Mouse (Mus musculus) hindbrain, embryonic 14.5 days (tissue): ENCODE data around the gene Tusc2. TPM values are rescaled to one million over a fixed set of nuclear protein-coding genes. Genes with fewer than 3 reads are reported as not detected.

Experiments
- ATAC-seq: fragments of 200-750 bp; cut with Nextera tagmentation; 2 replicates; pipeline ENCODE4 v1.8.0; 2017; ENCODE audit warnings: moderate number of reproducible peaks, mild to moderate bottlenecking, moderate TSS enrichment, moderate library complexity; ENCODE audit not compliant: low FRiP score
- DNase-seq: peaks from one replicate; pipeline ENCODE4 v3.0.0-alpha.2; 2015; ENCODE audit warnings: low spot score
- H3K27ac ChIP-seq: fragments of 300-500 bp; sonication (generic); 2 replicates; pipeline ENCODE4 v1.5.1; 2014; ENCODE audit warnings: mild to moderate bottlenecking, moderate library complexity
- H3K27me3 ChIP-seq: fragments of 300-500 bp; sonication (generic); 2 replicates; pipeline ENCODE4 v1.6.1; 2014; ENCODE audit warnings: mild to moderate bottlenecking, low read length, mixed read lengths; ENCODE audit not compliant: control insufficient read depth, insufficient read depth
- H3K36me3 ChIP-seq: fragments of 300-500 bp; sonication (generic); replicated peaks from 2 replicates; pipeline ENCODE4 v1.6.1; 2014; ENCODE audit not compliant: control insufficient read depth, insufficient read depth
- H3K4me1 ChIP-seq: fragments of 300-500 bp; sonication (generic); replicated peaks from 2 replicates; pipeline ENCODE4 v1.6.1; 2014; ENCODE audit warnings: antibody characterized with exemption, low read length, mixed read lengths; ENCODE audit not compliant: control insufficient read depth, insufficient read depth
- H3K4me2 ChIP-seq: fragments of 300-500 bp; sonication (generic); replicated peaks from 2 replicates; pipeline ENCODE4 v1.6.1; 2014; ENCODE audit warnings: mild to moderate bottlenecking, moderate library complexity
- H3K4me3 ChIP-seq: fragments of 300-500 bp; sonication (generic); replicated peaks from 2 replicates; pipeline ENCODE4 v1.5.1; 2014; ENCODE audit warnings: mild to moderate bottlenecking, low read length
- H3K9ac ChIP-seq: fragments of 300-500 bp; sonication (generic); 2 replicates; pipeline ENCODE4 v1.6.1; 2014
- H3K9me3 ChIP-seq: fragments of 300-500 bp; sonication (generic); 2 replicates; pipeline ENCODE4 v1.6.1; 2016; ENCODE audit warnings: low read length; ENCODE audit not compliant: control insufficient read depth
- WGBS: fragments of 180-500 bp; shearing (Covaris S2); extraction: QIAGEN DNeasy Blood & Tissue Kit; methylation state at CpG from one replicate; pipeline ENCODE4 v1.1.7; 2014; 5-methylcytosine and 5-hydroxymethylcytosine counted together
- polyA plus RNA-seq: library from polyadenylated mRNA; unstranded; fragments of >200 nt; fragmentation: Nextera tagmentation; extraction: Ambion mirVana; gene quantifications from 2 replicates; pipeline ENCODE4 v1.2.1, GENCODE M21; 2014

Tusc2 gene
- polyA plus RNA-seq = 115 and 130 TPM in 2 replicates

DNA sequence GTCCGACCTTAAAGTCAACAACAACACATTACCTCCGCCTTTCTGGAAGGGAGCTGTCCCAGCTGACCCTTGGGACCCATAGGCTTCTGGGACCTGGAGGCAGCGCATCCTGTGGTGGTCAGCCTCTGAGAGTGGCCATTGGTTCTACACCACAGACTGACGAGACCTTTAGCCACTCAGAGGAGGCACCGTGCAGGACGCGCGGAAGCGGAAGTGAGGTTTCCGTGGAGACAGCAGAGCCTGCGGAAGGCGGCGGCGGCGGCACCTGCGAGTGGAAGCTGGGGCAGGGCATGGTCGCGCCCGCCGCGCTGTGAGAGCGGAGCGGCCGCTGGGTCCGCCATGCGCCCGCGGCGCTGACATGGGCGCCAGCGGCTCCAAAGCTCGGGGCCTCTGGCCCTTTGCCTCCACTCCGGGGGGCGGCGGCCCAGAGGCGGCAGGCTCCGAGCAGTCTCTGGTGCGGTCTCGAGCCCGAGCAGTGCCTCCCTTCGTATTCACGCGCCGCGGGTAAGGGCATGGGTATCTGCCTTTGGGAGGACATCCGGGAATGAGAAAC, at the start of gene Tusc2:
TSS of gene Tusc2 (plus strand) at position 227 of the 553 bp plus-strand sequence.
- WGBS = under 1% methylated on average over 46 of the region's 46 CpGs
- H3K9ac ChIP-seq = peak within 1 kb of the TSS; percentile 76
- peak within 1 kb of the TSS; percentile 95 for H3K4me2 ChIP-seq
- H3K36me3 ChIP-seq = peaks cover 62% of the 10 kb centered on the region
- peaks cover 14% of the 10 kb centered on the region for H3K4me1 ChIP-seq
- peak; percentile 94 for ATAC-seq
- peak within 1 kb of the TSS; percentile 55; the same call in 1 of the 2 replicates for H3K27ac ChIP-seq
- peak within 1 kb of the TSS; percentile 75 for H3K4me3 ChIP-seq
- no peaks in the 10 kb centered on the region for H3K27me3 ChIP-seq
- DNase-seq = peak; percentile 90
- H3K9me3 ChIP-seq = no peaks in the 10 kb centered on the region

DNA sequence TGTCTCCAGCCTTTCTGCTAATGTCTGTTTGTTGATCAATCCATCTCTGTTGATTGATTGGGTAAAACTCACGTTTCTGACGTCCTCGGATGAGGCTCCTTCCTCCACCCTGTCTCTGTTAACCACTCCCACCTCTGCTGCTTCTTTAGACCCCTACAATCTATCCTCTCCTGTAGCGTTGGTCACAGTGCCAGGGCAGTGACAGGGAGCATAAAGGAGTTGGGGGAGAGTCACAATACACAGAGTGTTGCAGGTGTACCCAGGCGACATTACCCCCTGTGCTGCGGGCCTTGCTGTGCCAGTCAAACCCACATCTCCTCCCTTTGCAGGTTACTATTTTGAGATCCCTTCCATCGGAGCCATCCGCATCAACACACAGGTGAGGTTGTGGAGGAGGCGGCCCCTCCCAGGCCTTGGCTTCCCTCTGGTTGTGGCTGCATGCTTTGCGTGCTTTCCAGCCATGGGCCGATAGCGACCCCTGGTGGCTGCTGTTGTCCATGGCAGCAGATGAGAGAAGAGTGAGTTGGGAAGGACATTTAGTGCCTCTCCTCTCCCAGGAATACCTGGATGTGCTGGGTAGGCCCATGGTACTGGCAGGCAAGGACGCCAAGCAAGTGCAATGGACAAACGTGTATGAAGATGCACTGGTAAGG, 48.6 kb upstream of the Tusc2 start:
- Histone ChIP-seq H3K27ac (0 out of 2 replicates have a peak overlapping the region, but pooled peaks have one; percentile 21), H3K9ac (peak overlapping the region; percentile 32; the same call in 1 of the 2 replicates), H3K4me2 (no peak overlapping the region), H3K4me1 (peaks cover 36% of the 10 kb centered on the region), H3K4me3 (no peak overlapping the region), H3K9me3 (no peaks in the 10 kb centered on the region), H3K36me3 (peaks cover 14% of the 10 kb centered on the region; the same call in 1 of the 2 replicates), H3K27me3 (no peaks in the 10 kb centered on the region)
- peak; percentile 41; the same call in 1 of the 2 replicates for ATAC-seq
- WGBS = 25% methylated on average over 14 of the region's 14 CpGs
- peak; percentile 91 for DNase-seq

DNA sequence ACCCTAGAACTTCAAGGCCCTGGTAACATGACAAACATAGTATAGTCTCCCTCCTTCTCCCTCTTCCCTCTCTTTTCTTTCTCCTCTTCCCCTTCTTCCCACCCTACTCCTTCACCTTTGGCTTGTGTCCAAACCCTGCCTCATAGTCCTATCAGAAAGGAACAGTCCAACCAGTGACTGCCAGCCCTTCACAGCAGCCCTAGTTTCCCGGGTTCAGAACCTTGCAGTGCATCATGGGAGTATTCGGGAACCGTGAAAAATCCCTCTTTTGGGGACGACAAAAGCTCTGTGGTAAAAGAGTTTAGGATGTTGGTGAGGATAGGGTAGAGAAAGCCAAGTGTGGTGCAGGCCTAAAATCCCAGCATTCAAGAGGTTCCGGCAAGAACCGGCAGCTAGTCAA, 42.7 kb upstream of the Tusc2 start:
- DNase-seq = no peak
- Histone ChIP-seq H3K27ac (0 out of 2 replicates have a peak overlapping the region, but pooled peaks have one; percentile 9), H3K36me3 (peaks cover 14% of the 10 kb centered on the region; the same call in 1 of the 2 replicates), H3K9me3 (no peaks in the 10 kb centered on the region), H3K4me3 (no peak overlapping the region), H3K9ac (no peak overlapping the region), H3K27me3 (peaks cover 9% of the 10 kb centered on the region), H3K4me2 (no peak overlapping the region), H3K4me1 (peaks cover 20% of the 10 kb centered on the region; the same call in 1 of the 2 replicates)
- no peak for ATAC-seq
- 33% methylated on average over 6 of the region's 6 CpGs for WGBS

DNA sequence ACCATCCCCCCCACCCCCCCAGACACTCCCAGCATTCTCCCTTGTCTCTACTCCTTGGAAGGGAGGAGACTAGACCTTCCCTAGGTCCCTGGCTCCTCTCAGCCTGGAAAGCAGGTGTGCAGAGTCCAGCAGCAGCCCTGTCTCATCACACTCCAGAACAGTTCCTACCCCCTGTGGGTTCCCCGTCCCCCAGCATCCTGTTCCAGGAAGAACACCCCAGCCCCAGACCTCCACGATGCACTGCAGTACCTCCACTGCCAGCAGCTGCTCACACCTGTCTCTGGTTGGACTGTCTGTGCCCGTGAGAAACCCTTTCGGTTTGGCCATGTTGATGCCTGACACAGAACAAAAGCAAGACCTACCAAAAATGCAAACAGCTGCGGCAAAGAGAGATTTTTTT, 41.9 kb upstream of the Tusc2 start:
- Histone ChIP-seq H3K36me3 (peaks cover 14% of the 10 kb centered on the region; the same call in 1 of the 2 replicates), H3K27ac (no peak overlapping the region), H3K4me3 (no peak overlapping the region), H3K9me3 (no peaks in the 10 kb centered on the region), H3K4me1 (peaks cover 20% of the 10 kb centered on the region; the same call in 1 of the 2 replicates), H3K27me3 (peaks cover 18% of the 10 kb centered on the region), H3K4me2 (no peak overlapping the region), H3K9ac (no peak overlapping the region)
- ATAC-seq (no peak), DNase-seq (no peak)
- 60% methylated on average over 5 of the region's 5 CpGs for WGBS

DNA sequence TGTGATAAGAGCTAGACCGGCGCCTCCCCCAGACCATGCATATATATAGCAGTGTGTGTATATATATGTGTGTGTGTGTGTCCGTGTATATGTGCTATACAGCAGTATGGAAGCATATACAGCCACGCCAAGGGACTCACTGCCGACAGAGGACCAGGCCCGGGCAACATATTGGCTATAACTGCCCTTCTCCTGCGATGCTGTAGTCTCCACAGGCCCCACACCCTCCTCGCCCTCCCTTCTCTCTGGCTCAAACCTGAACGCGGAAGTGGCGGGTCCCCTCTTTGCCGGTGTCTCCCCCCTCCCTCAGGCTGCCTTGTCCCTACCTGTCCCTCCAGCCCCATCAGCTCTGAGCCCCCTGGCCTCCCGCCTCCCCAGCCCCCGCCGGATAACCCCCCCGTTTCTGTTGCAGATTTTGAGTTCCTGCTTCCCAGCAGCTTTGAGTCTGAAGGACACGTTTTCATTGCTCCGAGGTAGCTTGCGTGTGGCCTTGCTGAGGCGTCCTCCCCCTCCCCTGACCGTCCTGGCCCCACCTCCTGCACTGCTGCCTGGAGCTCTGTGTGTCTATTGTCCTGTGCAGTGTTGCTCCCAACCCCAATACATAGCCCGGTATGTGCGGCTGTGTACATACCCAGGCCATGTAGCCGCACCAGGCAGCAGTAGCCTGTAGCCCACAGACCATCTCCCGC, 41.2 kb upstream of the Tusc2 start:
- peaks cover 20% of the 10 kb centered on the region; the same call in 1 of the 2 replicates for H3K4me1 ChIP-seq
- WGBS = 27% methylated on average over 25 of the region's 25 CpGs
- ATAC-seq = no peak

DNA sequence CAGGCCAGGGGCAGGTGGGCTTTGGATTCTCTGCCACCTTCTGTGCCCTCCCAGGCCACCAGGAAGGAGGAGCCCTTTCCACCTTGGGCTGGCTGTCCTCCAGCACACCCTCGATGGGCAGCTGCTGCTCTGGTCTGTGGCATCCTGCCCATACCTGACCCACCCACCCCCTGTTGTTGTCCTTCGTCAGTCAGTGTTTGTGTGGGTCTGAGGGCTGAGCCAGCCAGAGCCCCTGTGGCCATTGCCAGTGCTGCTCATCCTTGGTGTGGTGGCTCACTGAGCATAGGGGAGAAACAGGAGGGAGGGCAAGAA, 40.7 kb upstream of the Tusc2 start:
- 18% methylated on average over 2 of the region's 2 CpGs for WGBS
- 0 out of 2 replicates have a peak overlapping the region, but pooled peaks have one; percentile 1 for H3K9ac ChIP-seq
- no peak overlapping the region for H3K4me3 ChIP-seq
- DNase-seq (no peak), ATAC-seq (no peak; the same call in 1 of the 2 replicates)
- H3K4me2 ChIP-seq = no peak overlapping the region
- peaks cover 9% of the 10 kb centered on the region; the same call in 1 of the 2 replicates for H3K36me3 ChIP-seq
- H3K27ac ChIP-seq = 0 out of 2 replicates have a peak overlapping the region, but pooled peaks have one; percentile 14
- peaks cover 20% of the 10 kb centered on the region; the same call in 1 of the 2 replicates for H3K4me1 ChIP-seq
- H3K9me3 ChIP-seq = no peaks in the 10 kb centered on the region
- H3K27me3 ChIP-seq = peaks cover 25% of the 10 kb centered on the region

More for the DNA sequence above, 41.2 kb upstream of the Tusc2 start:
- H3K9me3 ChIP-seq = no peaks in the 10 kb centered on the region
- H3K36me3 ChIP-seq = peaks cover 12% of the 10 kb centered on the region; the same call in 1 of the 2 replicates
- H3K27me3 ChIP-seq = peaks cover 24% of the 10 kb centered on the region
- 0 out of 2 replicates have a peak overlapping the region, but pooled peaks have one; percentile 1 for H3K9ac ChIP-seq
- no peak overlapping the region for H3K4me3 ChIP-seq
- DNase-seq = no peak
- peak overlapping the region; percentile 19; the same call in 1 of the 2 replicates for H3K4me2 ChIP-seq
- peak overlapping the region; percentile 38; the same call in 1 of the 2 replicates for H3K27ac ChIP-seq

DNA sequence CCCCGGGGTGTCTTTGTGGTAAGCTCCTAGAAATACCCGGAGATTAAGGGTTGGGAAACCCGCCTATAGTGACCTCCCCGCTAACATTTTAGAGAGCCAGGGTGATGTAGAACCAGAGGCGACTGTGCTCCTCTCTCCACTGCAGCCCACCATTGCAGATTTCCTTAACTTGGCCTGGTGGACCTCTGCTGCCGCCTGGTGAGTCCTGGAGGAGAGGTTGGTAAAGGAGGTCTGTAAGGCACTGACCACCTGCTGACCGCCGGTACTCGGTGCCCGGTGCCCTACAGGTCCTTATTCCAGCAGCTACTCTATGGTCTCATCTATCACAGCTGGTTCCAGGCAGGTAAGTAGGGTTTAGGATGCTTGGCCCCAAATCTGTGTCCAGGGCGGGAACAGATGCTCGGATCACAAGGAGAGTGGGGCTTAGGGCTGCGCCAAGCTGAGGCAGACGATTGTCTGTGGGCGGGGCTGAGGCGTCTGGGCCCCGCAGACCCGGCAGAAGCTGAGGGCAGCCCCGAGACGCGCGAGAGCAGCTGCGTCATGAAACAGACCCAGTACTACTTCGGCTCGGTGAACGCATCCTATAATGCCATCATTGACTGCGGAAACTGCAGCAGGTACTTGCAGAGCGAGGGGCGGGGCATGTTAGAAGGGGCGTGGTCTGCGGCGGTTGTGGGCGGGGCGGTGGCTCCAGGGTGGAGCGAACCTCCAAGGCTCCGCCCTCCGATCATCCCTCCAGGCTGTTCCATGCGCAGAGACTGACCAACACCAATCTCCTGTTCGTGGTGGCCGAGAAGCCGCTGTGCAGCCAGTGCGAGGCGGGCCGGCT, 36.6 kb upstream of the Tusc2 start:
- Histone ChIP-seq H3K4me1 (peaks cover 11% of the 10 kb centered on the region; the same call in 1 of the 2 replicates), H3K4me3 (peak overlapping the region; percentile 22), H3K4me2 (peak overlapping the region; percentile 47), H3K27me3 (peaks cover 25% of the 10 kb centered on the region), H3K36me3 (no peaks in the 10 kb centered on the region), H3K9ac (peak overlapping the region; percentile 39; the same call in 1 of the 2 replicates), H3K9me3 (no peaks in the 10 kb centered on the region), H3K27ac (no peak overlapping the region)
- WGBS = 6% methylated on average over 44 of the region's 44 CpGs
- ATAC-seq (peak; percentile 42; the same call in 1 of the 2 replicates), DNase-seq (peak; percentile 51)

DNA sequence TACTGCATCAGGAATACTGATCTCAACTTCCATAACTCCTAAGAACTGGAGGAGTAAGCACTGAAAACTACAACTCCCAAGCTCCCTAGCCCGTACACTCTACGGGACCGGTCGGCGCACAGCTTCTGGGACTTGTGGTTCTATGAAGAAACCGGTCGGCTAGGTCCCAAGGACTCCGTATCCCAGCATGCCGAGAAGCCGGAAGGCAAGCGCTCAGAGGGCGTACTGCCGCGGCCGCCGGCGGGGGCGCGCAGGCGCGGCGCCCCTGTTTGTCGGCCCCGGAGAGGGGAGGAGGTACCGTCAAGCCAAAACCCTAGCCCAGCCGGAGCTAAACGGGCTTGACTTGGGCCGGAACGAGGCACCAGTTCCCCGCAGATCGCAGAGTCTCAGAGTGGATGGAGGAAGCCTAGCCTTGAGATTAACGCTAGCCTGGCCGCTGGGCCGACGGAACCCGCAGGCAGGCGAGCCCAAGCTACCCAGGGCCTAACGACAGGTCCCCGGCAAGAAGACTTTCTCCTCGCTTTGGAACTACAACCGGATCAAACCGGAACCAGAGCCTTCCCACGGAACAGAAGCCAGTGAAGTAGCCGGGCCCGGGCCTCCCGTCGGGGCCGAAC, 29.2 kb upstream of the Tusc2 start, which contains the start of gene Tmem115:
TSS of gene Tmem115 (plus strand) at position 155 of the 617 bp plus-strand sequence.
- peak within 1 kb of the TSS; percentile 66 for H3K4me3 ChIP-seq
- peaks cover 18% of the 10 kb centered on the region for H3K36me3 ChIP-seq
- ATAC-seq (peak; percentile 99), DNase-seq (peak; percentile 92)
- peak within 1 kb of the TSS; percentile 98 for H3K4me2 ChIP-seq
- H3K27ac ChIP-seq = peak within 1 kb of the TSS; percentile 48; the same call in 1 of the 2 replicates
- under 1% methylated on average over 48 of the region's 48 CpGs for WGBS
- peaks cover 23% of the 10 kb centered on the region for H3K4me1 ChIP-seq
- no peaks in the 10 kb centered on the region for H3K27me3 ChIP-seq
- H3K9ac ChIP-seq = peak within 1 kb of the TSS; percentile 78
- no peaks in the 10 kb centered on the region for H3K9me3 ChIP-seq
